Mouse (Mus musculus) kidney, adult 2 months (tissue): ENCODE measurements around the gene Ddx50.

Experiments
- CTCF ChIP-seq: fragments of 200-500 bp; conservative IDR thresholded peaks from 2 replicates; pipeline ENCODE4 v1.5.1; 2011; ENCODE audit warnings: low read depth, mild to moderate bottlenecking, control low read depth, low read length, moderate library complexity, mixed read lengths; ENCODE audit not compliant: insufficient read depth, insufficient read length
- POLR2A ChIP-seq: fragments of 200-500 bp; IDR thresholded peaks from one replicate; pipeline ENCODE4 v1.6.1; 2011; ENCODE audit warnings: low read depth, low read length, control low read depth

DNA sequence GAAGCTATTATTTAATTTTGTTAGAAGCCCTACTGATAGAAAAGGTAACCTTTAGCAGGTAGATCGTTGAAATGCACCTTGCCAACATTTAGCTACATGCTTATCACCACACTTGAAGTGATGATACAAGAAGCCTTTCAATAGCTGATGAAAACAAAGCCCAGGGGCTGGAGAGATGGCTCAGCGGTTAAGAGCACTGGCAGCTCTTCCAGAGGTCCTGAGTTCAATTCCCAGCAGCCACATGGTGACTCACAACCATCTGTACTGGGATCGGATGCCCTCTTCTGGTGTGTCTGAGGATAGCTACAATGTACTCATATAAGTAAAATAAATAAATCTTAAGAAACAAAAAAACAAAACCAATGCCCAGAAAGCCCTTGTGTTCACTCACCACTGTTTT, 46.9 kb downstream of the Ddx50 start:
- TF ChIP-seq CTCF (no peak), POLR2A (no peak)
